ENCODE assay signal across 7 mouse cellular contexts in genomic region chr17:17623890-17624420, GRCm38 (mm10). TPM values are rescaled to one million over a fixed set of nuclear protein-coding genes. Genes with fewer than 3 reads are reported as not detected.
DNase-seq lines count a peak whose midpoint lies in the region; ATAC-seq and TF ChIP-seq lines count a peak whose summit lies in the region.

No protein-coding gene starts in this region.

- H3K4me1 ChIP-seq in E14TG2a.4 (replicated peaks; ENCODE audit: low read depth, low read length), result peaks cover 43% of the 10 kb centered on the region

- peaks cover 4% of the 10 kb centered on the region; the same call in 1 of the 2 replicates for H3K36me3 ChIP-seq in E14TG2a.4 (ENCODE audit: insufficient read depth, low read length)

- ATAC-seq in erythroid progenitor cell, adult 5-6 weeks (replicated peaks; ENCODE audit: low FRiP score, poor library complexity, severe bottlenecking), result peak; percentile 48
- peak; percentile 16 for ATAC-seq in megakaryocyte, adult 5-6 weeks (ENCODE audit: poor library complexity, severe bottlenecking)

- DNase-seq in ZHBTc4 (ENCODE audit: low read depth, low spot score), result peak; percentile 66
- DNase-seq in heart, postnatal 25 days (ENCODE audit: low spot score), result peak; percentile 40
- DNase-seq in left cerebral cortex, postnatal 10 days (ENCODE audit: extremely low spot score in 1 of 2, low spot score in 2 of 2), result peak; percentile 17 to 76
- DNase-seq in skeletal muscle tissue, adult 2 months (ENCODE audit: low read depth, low spot score), result peak; percentile 76

- TF ChIP-seq CTCF in E14TG2a.4 (conservative IDR thresholded peaks at IDR 0.05; ENCODE audit: low read length), result no peak

- intact Hi-C loops in heart, postnatal 25 days (cut with DNase I), result loop anchor here (2.0 to 10.0 kb wide), 4 partner anchors 47 to 669 kb away; partner anchors contain the start of gene Spaca6
- intact Hi-C loops in left cerebral cortex, postnatal 10 days (cut with DNase I), result loop anchor here (5.0 kb wide), 1 partner anchor 37 kb away; no protein-coding TSS in a partner anchor

- H3K27me3 ChIP-seq in E14TG2a.4 (ENCODE audit: insufficient read depth, low read length), result no peaks in the 10 kb centered on the region

- peaks cover 9% of the 10 kb centered on the region for H3K9me3 ChIP-seq in E14TG2a.4 (ENCODE audit: low read length)

- peak overlapping the region; percentile 99 for H3K4me3 ChIP-seq in E14TG2a.4 (replicated peaks; ENCODE audit: low read length)

RNA-seq across cellular contexts. Expression of gene Lnpep, which starts 0.9 kb away (rescaled TPM):
- 45.0 and 50.7 TPM in 2 replicates for total RNA-seq in erythroid progenitor cell, adult 5-6 weeks (2015; ENCODE audit: low replicate concordance)
- total RNA-seq in erythroid progenitor cell, adult 5-6 weeks (2017; ENCODE audit: low replicate concordance), result 36.1 TPM in 2 replicates
- 100 to 1,000 TPM; 147 to 177 TPM for total RNA-seq in heart, postnatal 25 days (2021)
- 10 to 100 TPM; 62.3 to 63.4 TPM for total RNA-seq in left cerebral cortex, postnatal 10 days (2021)
- total RNA-seq in megakaryocyte, adult 5-6 weeks (2015), result 89.2 and 89.9 TPM in 2 replicates
- 57.6 and 72.7 TPM in 2 replicates for total RNA-seq in megakaryocyte, adult 5-6 weeks (2017)

Comparison
In these comparisons a context has a peak if more than half of its experiments do, and no peak if none do; other contexts are left out.
1. Peak in every context shown above with its lines: DNase-seq, ATAC-seq and H3K4me3 ChIP-seq.